Mouse (Mus musculus) adrenal gland, adult 18-20 months (tissue): ENCODE results near the gene Dpf2. TPM values are rescaled to one million over a fixed set of nuclear protein-coding genes. Genes with fewer than 3 reads are reported as not detected.

Source experiments
- total RNA-seq, 2 experiments: library from RNA; stranded (reverse); gene quantifications; 1 replicate in 1 of 2; 2 replicates in 1 of 2; pipeline ENCODE4 v1.2.3; 2021

Dpf2 gene
- total RNA-seq, 2 experiments from 2014 or later = 111 to 129 TPM

Other genes starting within 250 kb of the Dpf2 start
- gene Sipa1, start 249.3 kb downstream of the Dpf2 start, total RNA-seq = 10 to 100 TPM; 41.1 to 45.6 TPM
- gene Map3k11, start 224.3 kb downstream of the Dpf2 start, total RNA-seq = 10 to 100 TPM; 36.9 to 45.8 TPM
- gene Pcnx3, start 224.1 kb downstream of the Dpf2 start, total RNA-seq = 100 to 1,000 TPM in 1 of 2 experiments, 10 to 100 TPM in 1; 84.6 to 103 TPM
- not detected for gene Kcnk7, start 208.6 kb downstream of the Dpf2 start, total RNA-seq
- 10 to 100 TPM; 33.5 to 45.6 TPM for gene Ehbp1l1, start 186.7 kb downstream of the Dpf2 start, total RNA-seq
- gene Fam89b, start 183.4 kb downstream of the Dpf2 start, total RNA-seq = 10 to 100 TPM; 42.9 to 61.5 TPM
- 100 to 1,000 TPM; 241 to 252 TPM for gene Ltbp3, start 172.1 kb downstream of the Dpf2 start, total RNA-seq
- gene Scyl1, start 141.6 kb downstream of the Dpf2 start, total RNA-seq = 100 to 1,000 TPM in 1 of 2 experiments, 10 to 100 TPM in 1; 92.3 to 105 TPM
- gene Frmd8, start 37.7 kb downstream of the Dpf2 start, total RNA-seq = 10 to 100 TPM; 21.1 to 42.8 TPM
- gene Slc25a45, start 35.2 kb downstream of the Dpf2 start, total RNA-seq = 10 to 100 TPM in 1 of 2 experiments, 1 to 10 TPM in 1; 4.9 to 19.0 TPM
- 1 to 10 TPM in 1 of 2 experiments, under 1 TPM in 1; 0.90 to 1.1 TPM for gene Tigd3, start 18.9 kb downstream of the Dpf2 start, total RNA-seq
- gene Cdc42ep2, start 11.8 kb upstream of the Dpf2 start, total RNA-seq = 1 to 10 TPM; 5.2 to 8.0 TPM
- gene Pola2, start 51.2 kb upstream of the Dpf2 start, total RNA-seq = 10 to 100 TPM; 15.5 to 16.8 TPM
- not detected for gene Slc22a20, start 73.1 kb upstream of the Dpf2 start, total RNA-seq
- 10 to 100 TPM; 31.6 to 35.5 TPM for gene Capn1, start 102.9 kb upstream of the Dpf2 start, total RNA-seq
- 10 to 100 TPM; 49.7 to 71.3 TPM for gene Syvn1, start 133.6 kb upstream of the Dpf2 start, total RNA-seq
- 10 to 100 TPM; 53.3 to 59.7 TPM for gene Mrpl49, start 144.8 kb upstream of the Dpf2 start, total RNA-seq
- gene Fau, start 144.8 kb upstream of the Dpf2 start, total RNA-seq = 1,000 to 10,000 TPM; 1,067 to 1,157 TPM
- 10 to 100 TPM; 29.1 to 32.9 TPM for gene Znhit2, start 148.2 kb upstream of the Dpf2 start, total RNA-seq
- 10 to 100 TPM; 19.7 to 36.7 TPM for gene Tm7sf2, start 155.4 kb upstream of the Dpf2 start, total RNA-seq
- gene Vps51, start 164.2 kb upstream of the Dpf2 start, total RNA-seq = 10 to 100 TPM; 51.6 to 58.8 TPM
- gene Tmem262, start 167.0 kb upstream of the Dpf2 start, total RNA-seq = not detected
- gene Gm28374, start 169.2 kb upstream of the Dpf2 start, total RNA-seq = not detected
- gene Zfpl1, start 171.9 kb upstream of the Dpf2 start, total RNA-seq = 10 to 100 TPM; 29.8 to 34.1 TPM
- under 1 TPM; 0.58 to 0.60 TPM for gene Cdca5, start 172.0 kb upstream of the Dpf2 start, total RNA-seq
- gene AC131692.1, start 181.4 kb upstream of the Dpf2 start, total RNA-seq = not detected
- gene Naaladl1, start 192.8 kb upstream of the Dpf2 start, total RNA-seq = not detected
- gene Sac3d1, start 205.6 kb upstream of the Dpf2 start, total RNA-seq = 10 to 100 TPM; 12.9 to 17.2 TPM
- 10 to 100 TPM; 26.8 to 28.1 TPM for gene Snx15, start 215.3 kb upstream of the Dpf2 start, total RNA-seq
- gene Batf2, start 228.0 kb upstream of the Dpf2 start, total RNA-seq = 1 to 10 TPM; 1.6 to 3.1 TPM
- gene Arl2, start 228.5 kb upstream of the Dpf2 start, total RNA-seq = 10 to 100 TPM; 84.7 to 87.7 TPM